Comparison of ENCODE assay signal across 21 mouse cellular contexts in the genomic region with DNA sequence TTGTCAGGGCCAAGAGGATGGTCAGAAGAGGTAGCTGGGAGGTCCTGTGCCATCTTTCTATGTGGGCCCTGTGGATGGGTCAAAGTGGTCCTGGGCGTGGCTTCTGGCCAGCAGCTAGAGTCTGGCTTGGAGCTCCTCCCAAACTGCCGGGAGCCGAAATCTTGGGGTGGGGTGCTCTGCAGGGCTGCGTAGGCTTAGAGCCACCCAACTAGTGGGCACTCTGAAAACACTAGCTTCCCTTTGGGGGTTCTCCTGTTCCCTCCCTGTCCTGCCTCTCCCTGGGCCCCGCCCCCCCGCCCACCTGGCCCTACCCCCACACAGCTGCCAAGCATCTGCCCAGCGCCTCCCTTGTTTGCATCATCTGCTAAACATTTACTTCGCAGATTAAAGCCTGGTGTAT. TPM values are rescaled to one million over a fixed set of nuclear protein-coding genes. Genes with fewer than 3 reads are reported as not detected.
DNase-seq lines count a peak whose midpoint lies in the region; ATAC-seq lines count a peak whose summit lies in the region.
"Had no signal": no experiment of that assay in that cellular context is flagged by ENCODE, and none has a peak within 500 bp of the region (broad histone marks: within the 10 kb centered on the region; RNA-seq: fewer than 3 reads in every experiment).

No protein-coding gene starts in this region.

- H3K4me3 ChIP-seq in heart, embryonic 10.5 days = no peak overlapping the region
- no peak overlapping the region for H3K4me3 ChIP-seq in heart, embryonic 12.5 days
- no peak overlapping the region for H3K4me3 ChIP-seq in liver, embryonic 13.5 days (replicated peaks)
- no peak overlapping the region for H3K4me3 ChIP-seq in stomach, embryonic 16.5 days (replicated peaks; ENCODE audit: low read length)
- H3K4me3 ChIP-seq in hindbrain, embryonic 11.5 days (ENCODE audit: low read depth, low read length) = no peak overlapping the region
- H3K4me3 ChIP-seq: erythroblast, embryonic 14.5 days; forebrain, embryonic 15.5 days; heart, adult 2 months; limb, embryonic 12.5 days; lung, embryonic 15.5 days; megakaryocyte, embryonic 14.5 days had no signal

- 59% methylated on average over 8 of the region's 8 CpGs for WGBS in heart, embryonic 10.5 days
- 69% methylated on average over 8 of the region's 8 CpGs for WGBS in heart, embryonic 12.5 days
- 45% methylated on average over 8 of the region's 8 CpGs for WGBS in liver, embryonic 13.5 days (ENCODE audit: insufficient replicate concordance)
- WGBS in stomach, embryonic 16.5 days = 36% methylated on average over 8 of the region's 8 CpGs
- WGBS in hindbrain, embryonic 11.5 days = 57% methylated on average over 8 of the region's 8 CpGs

- DNase-seq in heart, embryonic 10.5 days (ENCODE audit: low spot score) = no peak
- DNase-seq in liver, embryonic 13.5 days = no peak
- DNase-seq in hindbrain, embryonic 11.5 days (ENCODE audit: low spot score) = no peak
- no peak for DNase-seq in retina, postnatal 1 day
- DNase-seq in ovary, postnatal 14 days (ENCODE audit: low spot score) = no peak
- DNase-seq: adrenal gland, postnatal 14 days; cerebellum, adult 8-10 months; heart, adult 2 months; heart, postnatal 14 days; kidney, postnatal 4 days; right cerebral cortex, postnatal 14 days had no signal

- H3K4me1 ChIP-seq in heart, embryonic 10.5 days = peaks cover 21% of the 10 kb centered on the region
- H3K4me1 ChIP-seq in heart, embryonic 12.5 days (replicated peaks) = peaks cover 9% of the 10 kb centered on the region
- peaks cover 32% of the 10 kb centered on the region for H3K4me1 ChIP-seq in liver, embryonic 13.5 days (replicated peaks)
- H3K4me1 ChIP-seq in stomach, embryonic 16.5 days (ENCODE audit: control insufficient read depth, insufficient read depth, low read length) = peaks cover 5% of the 10 kb centered on the region; the same call in 1 of the 2 replicates
- no peaks in the 10 kb centered on the region for H3K4me1 ChIP-seq in hindbrain, embryonic 11.5 days (replicated peaks; ENCODE audit: control insufficient read depth, insufficient read depth, low read length)

- H3K27me3 ChIP-seq in heart, embryonic 10.5 days (ENCODE audit: insufficient read depth, poor library complexity, severe bottlenecking) = no peaks in the 10 kb centered on the region
- H3K27me3 ChIP-seq in heart, embryonic 12.5 days (replicated peaks) = no peaks in the 10 kb centered on the region
- no peaks in the 10 kb centered on the region for H3K27me3 ChIP-seq in liver, embryonic 13.5 days
- no peaks in the 10 kb centered on the region for H3K27me3 ChIP-seq in stomach, embryonic 16.5 days (ENCODE audit: control insufficient read depth, insufficient read depth, low read length)
- H3K27me3 ChIP-seq in hindbrain, embryonic 11.5 days (ENCODE audit: control insufficient read depth, insufficient read depth, low read length) = no peaks in the 10 kb centered on the region
- H3K27me3 ChIP-seq: forebrain, embryonic 15.5 days; limb, embryonic 12.5 days; lung, embryonic 15.5 days had no signal

- H3K27ac ChIP-seq in heart, embryonic 10.5 days = peak overlapping the region; percentile 47; the same call in 1 of the 2 replicates
- no peak overlapping the region for H3K27ac ChIP-seq in heart, embryonic 12.5 days (ENCODE audit: poor library complexity, severe bottlenecking)
- peak overlapping the region; percentile 5; the same call in 1 of the 2 replicates for H3K27ac ChIP-seq in liver, embryonic 13.5 days
- peak overlapping the region; percentile 55; the same call in 1 of the 2 replicates for H3K27ac ChIP-seq in stomach, embryonic 16.5 days (ENCODE audit: low read length)
- no peak overlapping the region for H3K27ac ChIP-seq in hindbrain, embryonic 11.5 days (ENCODE audit: low read depth, low read length)
- H3K27ac ChIP-seq: forebrain, embryonic 15.5 days; heart, adult 2 months; lung, embryonic 15.5 days had no signal

- no peak overlapping the region for H3K4me2 ChIP-seq in heart, embryonic 12.5 days
- no peak overlapping the region for H3K4me2 ChIP-seq in liver, embryonic 13.5 days
- no peak overlapping the region for H3K4me2 ChIP-seq in stomach, embryonic 16.5 days (ENCODE audit: low read depth, low read length)
- no peak overlapping the region for H3K4me2 ChIP-seq in hindbrain, embryonic 11.5 days (replicated peaks; ENCODE audit: low read depth, low read length)
- H3K4me2 ChIP-seq: forebrain, embryonic 15.5 days; limb, embryonic 12.5 days; lung, embryonic 15.5 days had no signal

- no peaks in the 10 kb centered on the region for H3K9me3 ChIP-seq in heart, embryonic 10.5 days
- H3K9me3 ChIP-seq in heart, embryonic 12.5 days (replicated peaks) = no peaks in the 10 kb centered on the region
- no peaks in the 10 kb centered on the region for H3K9me3 ChIP-seq in liver, embryonic 13.5 days (replicated peaks)
- H3K9me3 ChIP-seq in stomach, embryonic 16.5 days (replicated peaks; ENCODE audit: control insufficient read depth, low read length) = no peaks in the 10 kb centered on the region
- H3K9me3 ChIP-seq in hindbrain, embryonic 11.5 days (ENCODE audit: control insufficient read depth, low read length) = no peaks in the 10 kb centered on the region
- H3K9me3 ChIP-seq: forebrain, embryonic 15.5 days; limb, embryonic 12.5 days; lung, embryonic 15.5 days; megakaryocyte, embryonic 14.5 days had no signal

- H3K9ac ChIP-seq in heart, embryonic 12.5 days = no peak overlapping the region
- H3K9ac ChIP-seq in liver, embryonic 13.5 days = no peak overlapping the region
- no peak overlapping the region for H3K9ac ChIP-seq in stomach, embryonic 16.5 days (ENCODE audit: low read length)
- H3K9ac ChIP-seq in hindbrain, embryonic 11.5 days (ENCODE audit: low read depth, low read length) = no peak overlapping the region
- H3K9ac ChIP-seq: forebrain, embryonic 15.5 days; limb, embryonic 12.5 days; lung, embryonic 15.5 days had no signal

- no peaks in the 10 kb centered on the region for H3K36me3 ChIP-seq in heart, embryonic 10.5 days
- no peaks in the 10 kb centered on the region for H3K36me3 ChIP-seq in heart, embryonic 12.5 days
- peaks cover 4% of the 10 kb centered on the region; the same call in 1 of the 2 replicates for H3K36me3 ChIP-seq in liver, embryonic 13.5 days
- H3K36me3 ChIP-seq in stomach, embryonic 16.5 days (ENCODE audit: control insufficient read depth, insufficient read depth, low read length) = no peaks in the 10 kb centered on the region
- no peaks in the 10 kb centered on the region for H3K36me3 ChIP-seq in hindbrain, embryonic 11.5 days (ENCODE audit: control insufficient read depth, insufficient read depth, low read length)
- H3K36me3 ChIP-seq: forebrain, embryonic 15.5 days; limb, embryonic 12.5 days; lung, embryonic 15.5 days had no signal

- ATAC-seq in heart, embryonic 12.5 days (ENCODE audit: insufficient number of reproducible peaks, low FRiP score) = no peak
- peak; percentile 5 for ATAC-seq in activated CD4-positive, CD25-positive, alpha-beta regulatory T cell, adult 4 months
- ATAC-seq in liver, embryonic 13.5 days (ENCODE audit: low read depth) = no peak
- peak; percentile 34; the same call in 1 of the 2 replicates for ATAC-seq in stomach, embryonic 16.5 days (ENCODE audit: insufficient read depth, low FRiP score)
- no peak for ATAC-seq in hindbrain, embryonic 11.5 days (ENCODE audit: low FRiP score)
- ATAC-seq: forebrain, embryonic 15.5 days; hindbrain, embryonic 16.5 days had no signal

RNA-seq across cellular contexts. Expression of a gene that starts 46.6 kb away (rescaled TPM):
- polyA plus RNA-seq in heart, embryonic 10.5 days (2016; fragmentation: Nextera tagmentation; extraction: Ambion mirVana) = 0.10 and 0.13 TPM in 2 replicates
- 0.20 TPM in 1 of 2 replicates, not detected in the other for polyA plus RNA-seq in heart, embryonic 12.5 days (2016; fragmentation: Nextera tagmentation; extraction: Ambion mirVana)
- polyA plus RNA-seq in activated CD4-positive, CD25-positive, alpha-beta regulatory T cell, adult 4 months (2017; shearing (Covaris generic)) = not detected
- 0.13 and 0.16 TPM in 2 replicates for polyA plus RNA-seq in liver, embryonic 13.5 days (2015; fragmentation: Nextera tagmentation; extraction: Ambion mirVana)
- 3.6 and 4.0 TPM in 2 replicates for polyA plus RNA-seq in stomach, embryonic 16.5 days (2015; fragmentation: Nextera tagmentation; extraction: Ambion mirVana)
- polyA plus RNA-seq in hindbrain, embryonic 11.5 days (2014; fragmentation: Nextera tagmentation; extraction: Ambion mirVana) = not detected in 2 replicates
- polyA plus RNA-seq: kidney, embryonic 14.5 days had no signal

Comparison
In these comparisons a context has a peak if more than half of its experiments do, and no peak if none do; other contexts are left out.
1. H3K27ac ChIP-seq: peak in heart, embryonic 10.5 days (single experiment), liver, embryonic 13.5 days (single experiment) and stomach, embryonic 16.5 days (single experiment); none in heart, embryonic 12.5 days (single experiment) and hindbrain, embryonic 11.5 days (single experiment).
2. ATAC-seq: peak in activated CD4-positive, CD25-positive, alpha-beta regulatory T cell, adult 4 months (single experiment) and stomach, embryonic 16.5 days (single experiment); none in heart, embryonic 12.5 days (single experiment), liver, embryonic 13.5 days (single experiment) and hindbrain, embryonic 11.5 days (single experiment).